Mouse (Mus musculus): ENCODE data around the gene Bzw1. TPM values are rescaled to one million over a fixed set of nuclear protein-coding genes. Genes with fewer than 3 reads are reported as not detected.
"Not testable (repeated sequence)": the region's sequence is repeated elsewhere in the genome, so short reads cannot be mapped to it uniquely, and the experiment has no call there.

The Bzw1 gene
- polyA plus RNA-seq, 1 experiment from 2014 or later: 375 TPM

- ATAC-seq: no peak
Observed at GRCm38 (mm10) chr1:58365829-58366228, 26.9 kb upstream of the Bzw1 start.

GRCm38 (mm10) chr1:58366737-58367471 is 25.8 kb upstream of the Bzw1 start:
- WGBS: 86% methylated on average over 12 of the region's 12 CpGs
- Histone ChIP-seq H3K9ac (replicated peaks; ENCODE audit: low read depth, low read length) (no peak overlapping the region), H3K9me3 (ENCODE audit: control insufficient read depth, low read length) (no peaks in the 10 kb centered on the region), H3K27ac (ENCODE audit: low read length) (no peak overlapping the region), H3K4me3 (replicated peaks; ENCODE audit: low read length) (no peak overlapping the region), H3K36me3 (ENCODE audit: control insufficient read depth, insufficient read depth) (no peaks in the 10 kb centered on the region), H3K4me1 (replicated peaks; ENCODE audit: control insufficient read depth, insufficient read depth, low read length) (no peaks in the 10 kb centered on the region), H3K4me2 (ENCODE audit: low read length) (no peak overlapping the region), H3K27me3 (replicated peaks; ENCODE audit: control insufficient read depth, insufficient read depth, low read length) (no peaks in the 10 kb centered on the region)
- ATAC-seq: no peak

More at GRCm38 (mm10) chr1:58365829-58366228, 26.9 kb upstream of the Bzw1 start:
- Histone ChIP-seq H3K9me3 (ENCODE audit: control insufficient read depth, low read length) (no peaks in the 10 kb centered on the region), H3K36me3 (ENCODE audit: control insufficient read depth, insufficient read depth) (no peaks in the 10 kb centered on the region), H3K27ac (ENCODE audit: low read length) (no peak overlapping the region), H3K4me1 (replicated peaks; ENCODE audit: control insufficient read depth, insufficient read depth, low read length) (no peaks in the 10 kb centered on the region), H3K4me2 (ENCODE audit: low read length) (no peak overlapping the region), H3K9ac (replicated peaks; ENCODE audit: low read depth, low read length) (no peak overlapping the region), H3K4me3 (replicated peaks; ENCODE audit: low read length) (no peak overlapping the region), H3K27me3 (replicated peaks; ENCODE audit: control insufficient read depth, insufficient read depth, low read length) (no peaks in the 10 kb centered on the region)
- WGBS: 97% methylated on average over 3 of the region's 3 CpGs

- Histone ChIP-seq H3K9ac (replicated peaks; ENCODE audit: low read depth, low read length) (no peak overlapping the region), H3K27ac (ENCODE audit: low read length) (no peak overlapping the region), H3K4me1 (replicated peaks; ENCODE audit: control insufficient read depth, insufficient read depth, low read length) (no peaks in the 10 kb centered on the region), H3K27me3 (replicated peaks; ENCODE audit: control insufficient read depth, insufficient read depth, low read length) (no peaks in the 10 kb centered on the region), H3K36me3 (ENCODE audit: control insufficient read depth, insufficient read depth) (no peaks in the 10 kb centered on the region), H3K4me3 (replicated peaks; ENCODE audit: low read length) (no peak overlapping the region), H3K4me2 (ENCODE audit: low read length) (no peak overlapping the region), H3K9me3 (ENCODE audit: control insufficient read depth, low read length) (no peaks in the 10 kb centered on the region)
- no peak for ATAC-seq
- WGBS: 84% methylated on average over 2 of the region's 2 CpGs
Observed at GRCm38 (mm10) chr1:58369716-58370115, 23.0 kb upstream of the Bzw1 start.

GRCm38 (mm10) chr1:58374266-58374665 is 18.4 kb upstream of the Bzw1 start:
- H3K9ac ChIP-seq (replicated peaks; ENCODE audit: low read depth, low read length); H3K4me3 ChIP-seq (replicated peaks; ENCODE audit: low read length); ATAC-seq; H3K9me3 ChIP-seq (ENCODE audit: control insufficient read depth, low read length); H3K4me1 ChIP-seq (replicated peaks; ENCODE audit: control insufficient read depth, insufficient read depth, low read length); H3K36me3 ChIP-seq (ENCODE audit: control insufficient read depth, insufficient read depth); H3K27ac ChIP-seq (ENCODE audit: low read length); H3K4me2 ChIP-seq (ENCODE audit: low read length); H3K27me3 ChIP-seq (replicated peaks; ENCODE audit: control insufficient read depth, insufficient read depth, low read length): not testable (repeated sequence)
- 90% methylated on average over 2 of the region's 2 CpGs for WGBS

- Histone ChIP-seq H3K36me3 (ENCODE audit: control insufficient read depth, insufficient read depth) (no peaks in the 10 kb centered on the region), H3K9ac (replicated peaks; ENCODE audit: low read depth, low read length) (no peak overlapping the region), H3K9me3 (ENCODE audit: control insufficient read depth, low read length) (no peaks in the 10 kb centered on the region), H3K27me3 (replicated peaks; ENCODE audit: control insufficient read depth, insufficient read depth, low read length) (no peaks in the 10 kb centered on the region), H3K4me3 (replicated peaks; ENCODE audit: low read length) (no peak overlapping the region), H3K4me1 (replicated peaks; ENCODE audit: control insufficient read depth, insufficient read depth, low read length) (no peaks in the 10 kb centered on the region), H3K27ac (ENCODE audit: low read length) (no peak overlapping the region), H3K4me2 (ENCODE audit: low read length) (no peak overlapping the region)
- no peak for ATAC-seq
- WGBS: 71% methylated on average over 3 of the region's 3 CpGs
Observed at GRCm38 (mm10) chr1:58375574-58376147, 17.0 kb upstream of the Bzw1 start.

- H3K27me3 ChIP-seq (replicated peaks; ENCODE audit: control insufficient read depth, insufficient read depth, low read length): no peaks in the 10 kb centered on the region
- no peaks in the 10 kb centered on the region for H3K4me1 ChIP-seq (replicated peaks; ENCODE audit: control insufficient read depth, insufficient read depth, low read length)
- H3K36me3 ChIP-seq (ENCODE audit: control insufficient read depth, insufficient read depth): no peaks in the 10 kb centered on the region
- no peak overlapping the region for H3K4me2 ChIP-seq (ENCODE audit: low read length)
- WGBS: 85% methylated on average over 5 of the region's 5 CpGs
- H3K4me3 ChIP-seq (replicated peaks; ENCODE audit: low read length): no peak overlapping the region
- ATAC-seq: no peak
- H3K9ac ChIP-seq (replicated peaks; ENCODE audit: low read depth, low read length): no peak overlapping the region
- H3K9me3 ChIP-seq (ENCODE audit: control insufficient read depth, low read length): no peaks in the 10 kb centered on the region
- no peak overlapping the region for H3K27ac ChIP-seq (ENCODE audit: low read length)
Observed at GRCm38 (mm10) chr1:58382586-58383281, 10.0 kb upstream of the Bzw1 start.

- Histone ChIP-seq H3K4me1 (replicated peaks; ENCODE audit: control insufficient read depth, insufficient read depth, low read length) (peaks cover 22% of the 10 kb centered on the region), H3K4me3 (replicated peaks; ENCODE audit: low read length) (peak overlapping the region; percentile 83), H3K27me3 (replicated peaks; ENCODE audit: control insufficient read depth, insufficient read depth, low read length) (no peaks in the 10 kb centered on the region), H3K9ac (replicated peaks; ENCODE audit: low read depth, low read length) (peak overlapping the region; percentile 99), H3K36me3 (ENCODE audit: control insufficient read depth, insufficient read depth) (peaks cover 15% of the 10 kb centered on the region), H3K4me2 (ENCODE audit: low read length) (peak overlapping the region; percentile 62), H3K27ac (ENCODE audit: low read length) (peak overlapping the region; percentile 99; the same call in 1 of the 2 replicates), H3K9me3 (ENCODE audit: control insufficient read depth, low read length) (no peaks in the 10 kb centered on the region)
- 42% methylated on average over 19 of the region's 19 CpGs for WGBS
- no peak for ATAC-seq
Observed at GRCm38 (mm10) chr1:58391421-58392267, 1.1 kb upstream of the Bzw1 start.

GRCm38 (mm10) chr1:58392268-58392651 is 438 bp upstream of the Bzw1 start:
- Histone ChIP-seq H3K9ac (replicated peaks; ENCODE audit: low read depth, low read length) (peak overlapping the region; percentile 99), H3K9me3 (ENCODE audit: control insufficient read depth, low read length) (no peaks in the 10 kb centered on the region), H3K27me3 (replicated peaks; ENCODE audit: control insufficient read depth, insufficient read depth, low read length) (no peaks in the 10 kb centered on the region), H3K36me3 (ENCODE audit: control insufficient read depth, insufficient read depth) (peaks cover 19% of the 10 kb centered on the region), H3K4me1 (replicated peaks; ENCODE audit: control insufficient read depth, insufficient read depth, low read length) (peaks cover 22% of the 10 kb centered on the region), H3K27ac (ENCODE audit: low read length) (peak overlapping the region; percentile 99), H3K4me3 (replicated peaks; ENCODE audit: low read length) (peak overlapping the region; percentile 83), H3K4me2 (ENCODE audit: low read length) (peak overlapping the region; percentile 62)
- no peak for ATAC-seq
- WGBS: under 1% methylated on average over 16 of the region's 16 CpGs

All from forebrain, embryonic 16.5 days (tissue).